Mouse (Mus musculus): ENCODE results near the gene Trim38. TPM values are rescaled to one million over a fixed set of nuclear protein-coding genes. Genes with fewer than 3 reads are reported as not detected.

The Trim38 gene
- total and polyA plus RNA-seq, 2 experiments from 2014 or later: not detected

DNA sequence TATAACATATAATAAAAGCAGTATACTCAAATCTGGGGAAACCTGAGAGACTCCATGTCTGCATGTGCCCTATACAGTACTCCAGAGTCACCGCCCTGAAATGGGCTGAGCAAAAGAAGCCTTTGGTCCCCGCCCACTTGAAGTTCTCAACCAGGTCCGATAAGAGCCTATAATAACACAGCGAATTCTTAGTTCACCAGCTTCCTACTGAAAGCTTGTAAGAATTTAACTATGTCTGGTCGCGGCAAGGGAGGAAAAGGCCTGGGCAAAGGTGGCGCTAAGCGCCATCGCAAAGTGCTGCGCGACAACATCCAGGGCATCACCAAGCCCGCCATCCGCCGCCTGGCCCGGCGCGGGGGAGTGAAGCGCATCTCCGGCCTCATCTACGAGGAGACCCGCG, 12.9 kb upstream of the Trim38 start, which contains the start of gene Hist1h4b:
Gene Hist1h4b (plus strand): TSS at position 224 of the 400 bp plus-strand sequence.
- no peak for TF ChIP-seq CTCF (IDR thresholded peaks at IDR 0.05; ENCODE audit: low read depth)
- peak within 1 kb of the TSS; percentile 9; the same call in 1 of the 2 replicates for H3K9ac ChIP-seq (replicated peaks; ENCODE audit: low read length)
- WGBS: 0% methylated on average over 13 of the region's 22 CpGs

DNA sequence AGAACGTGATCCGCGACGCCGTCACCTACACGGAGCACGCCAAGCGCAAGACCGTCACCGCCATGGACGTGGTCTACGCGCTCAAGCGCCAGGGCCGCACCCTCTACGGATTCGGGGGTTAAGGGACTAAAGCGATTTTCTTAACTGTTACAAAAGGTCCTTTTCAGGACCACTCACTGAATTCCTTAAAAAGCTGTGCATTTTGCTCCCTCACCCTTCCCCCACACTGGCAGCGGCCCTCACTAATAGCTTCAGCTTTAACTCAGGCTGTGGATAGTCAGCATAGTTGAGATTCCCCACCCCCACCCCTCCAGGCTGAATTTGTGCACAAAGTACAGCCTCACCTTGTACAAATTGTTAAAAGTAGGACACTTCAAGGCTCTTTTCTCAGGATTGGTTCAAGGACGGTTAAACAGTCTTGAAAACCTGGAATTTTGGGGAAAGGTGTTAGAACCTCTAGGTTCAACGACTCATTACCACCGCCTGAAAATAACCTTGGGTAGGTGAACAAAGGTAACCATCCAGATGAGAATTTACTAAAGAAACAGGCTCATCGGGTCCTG, 12.4 kb upstream of the Trim38 start:
- Histone ChIP-seq H3K27me3 (ENCODE audit: insufficient read depth, low read length) (no peaks in the 10 kb centered on the region), H3K9me3 (ENCODE audit: low read length) (no peaks in the 10 kb centered on the region), H3K9ac (replicated peaks; ENCODE audit: low read length) (peak overlapping the region; percentile 9; the same call in 1 of the 2 replicates), H3K4me2 (ENCODE audit: low read depth, low read length) (peak overlapping the region; percentile 50), H3K4me1 (ENCODE audit: insufficient read depth, low read length) (no peaks in the 10 kb centered on the region), H3K36me3 (ENCODE audit: insufficient read depth, low read length) (no peaks in the 10 kb centered on the region), H3K27ac (peak overlapping the region; percentile 80), H3K4me3 (ENCODE audit: low read length) (peak overlapping the region; percentile 37)
- TF ChIP-seq CTCF (IDR thresholded peaks at IDR 0.05; ENCODE audit: low read depth): no peak
- no peak; the same call in 1 of the 2 replicates for ATAC-seq
- peak; percentile 33 for DNase-seq (ENCODE audit: low spot score)
- 1% methylated on average over 16 of the region's 23 CpGs for WGBS

More for the DNA sequence above, 12.9 kb upstream of the Trim38 start, which contains the start of gene Hist1h4b:
- no peaks in the 10 kb centered on the region for H3K36me3 ChIP-seq (ENCODE audit: insufficient read depth, low read length)
- DNase-seq (ENCODE audit: low spot score): peak; percentile 95
- peak within 1 kb of the TSS; percentile 80 for H3K27ac ChIP-seq
- no peaks in the 10 kb centered on the region for H3K4me1 ChIP-seq (ENCODE audit: insufficient read depth, low read length)
- ATAC-seq: peak; percentile 75
- H3K9me3 ChIP-seq (ENCODE audit: low read length): no peaks in the 10 kb centered on the region
- peak within 1 kb of the TSS; percentile 37 for H3K4me3 ChIP-seq (ENCODE audit: low read length)
- H3K4me2 ChIP-seq (ENCODE audit: low read depth, low read length): peak within 1 kb of the TSS; percentile 50
- H3K27me3 ChIP-seq (ENCODE audit: insufficient read depth, low read length): no peaks in the 10 kb centered on the region

- Histone ChIP-seq H3K9me3 (ENCODE audit: low read length) (no peaks in the 10 kb centered on the region), H3K27me3 (ENCODE audit: insufficient read depth, low read length) (no peaks in the 10 kb centered on the region), H3K4me2 (ENCODE audit: low read depth, low read length) (no peak overlapping the region), H3K4me1 (ENCODE audit: insufficient read depth, low read length) (no peaks in the 10 kb centered on the region), H3K4me3 (ENCODE audit: low read length) (no peak overlapping the region), H3K27ac (no peak overlapping the region), H3K9ac (replicated peaks; ENCODE audit: low read length) (no peak overlapping the region), H3K36me3 (ENCODE audit: insufficient read depth, low read length) (no peaks in the 10 kb centered on the region)
- ATAC-seq (no peak), DNase-seq (ENCODE audit: low spot score) (no peak)
- WGBS: 40% methylated on average over 3 of the region's 3 CpGs
- no peak for TF ChIP-seq CTCF (IDR thresholded peaks at IDR 0.05; ENCODE audit: low read depth)
Measured at GRCm38 (mm10) chr13:23757921-23758320, 11.8 kb upstream of the Trim38 start.

DNA sequence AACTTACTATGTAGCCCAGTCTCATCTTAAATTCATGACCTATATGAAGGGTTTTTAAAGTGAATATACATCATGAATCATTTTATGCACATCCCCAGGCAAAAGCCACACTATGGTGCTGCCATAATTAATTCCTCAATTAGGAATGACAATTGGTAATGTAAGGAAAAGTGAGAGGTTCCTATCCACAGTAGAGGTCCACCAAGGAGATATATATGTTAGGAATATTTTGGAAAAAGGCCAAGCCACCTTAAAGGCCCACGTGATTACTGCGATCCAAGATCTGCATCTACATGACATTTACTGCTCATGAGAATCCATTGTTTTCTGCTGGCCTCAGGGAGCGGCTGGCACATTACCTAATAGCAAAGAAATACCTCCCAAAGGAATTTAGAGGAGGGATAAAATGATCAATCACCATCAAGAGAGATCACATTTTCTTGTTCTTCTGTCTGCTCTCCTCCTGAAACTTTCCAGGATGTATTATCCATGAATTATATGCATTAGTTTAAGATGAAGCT, 10.4 kb upstream of the Trim38 start:
- no peak overlapping the region for H3K4me3 ChIP-seq (ENCODE audit: low read length)
- no peak overlapping the region for H3K4me2 ChIP-seq (ENCODE audit: low read depth, low read length)
- WGBS: 66% methylated on average over 3 of the region's 3 CpGs
- peaks cover 4% of the 10 kb centered on the region for H3K4me1 ChIP-seq (ENCODE audit: insufficient read depth, low read length)
- TF ChIP-seq CTCF (IDR thresholded peaks at IDR 0.05; ENCODE audit: low read depth): no peak
- H3K9me3 ChIP-seq (ENCODE audit: low read length): no peaks in the 10 kb centered on the region
- H3K27me3 ChIP-seq (ENCODE audit: insufficient read depth, low read length): no peaks in the 10 kb centered on the region
- ATAC-seq (no peak), DNase-seq (ENCODE audit: low spot score) (no peak)
- no peaks in the 10 kb centered on the region for H3K36me3 ChIP-seq (ENCODE audit: insufficient read depth, low read length)
- no peak overlapping the region for H3K27ac ChIP-seq
- H3K9ac ChIP-seq (replicated peaks; ENCODE audit: low read length): no peak overlapping the region

DNA sequence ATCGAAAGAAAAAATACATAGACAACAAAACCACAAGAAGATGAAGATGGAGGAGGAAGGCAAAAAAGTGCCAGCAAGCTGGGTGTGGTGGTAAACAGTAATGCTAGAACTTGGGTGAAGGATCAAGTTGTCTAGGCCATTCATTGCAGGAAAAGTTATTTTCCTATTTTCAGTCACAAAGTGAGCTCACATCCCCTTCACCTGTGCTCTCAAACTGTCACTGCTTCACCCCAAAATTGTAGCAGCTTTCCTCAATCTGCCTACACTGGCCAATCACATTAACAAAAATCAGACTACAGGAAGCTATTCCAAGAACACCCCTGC, 9.8 kb upstream of the Trim38 start:
- no peak for TF ChIP-seq CTCF (IDR thresholded peaks at IDR 0.05; ENCODE audit: low read depth)

GRCm38 (mm10) chr13:23760240-23760971, 9.3 kb upstream of the Trim38 start:
- peak; percentile 58 for DNase-seq (ENCODE audit: low spot score)
- peak; percentile 51 for TF ChIP-seq CTCF (IDR thresholded peaks at IDR 0.05; ENCODE audit: low read depth)
- Histone ChIP-seq H3K9ac (replicated peaks; ENCODE audit: low read length) (peak overlapping the region; percentile 25; the same call in 1 of the 2 replicates), H3K4me1 (ENCODE audit: insufficient read depth, low read length) (peaks cover 6% of the 10 kb centered on the region), H3K4me2 (ENCODE audit: low read depth, low read length) (peak overlapping the region; percentile 84), H3K27me3 (ENCODE audit: insufficient read depth, low read length) (no peaks in the 10 kb centered on the region), H3K9me3 (ENCODE audit: low read length) (no peaks in the 10 kb centered on the region), H3K36me3 (ENCODE audit: insufficient read depth, low read length) (no peaks in the 10 kb centered on the region), H3K4me3 (ENCODE audit: low read length) (peak overlapping the region; percentile 41), H3K27ac (peak overlapping the region; percentile 89)
- ATAC-seq: peak; percentile 22
- 1% methylated on average over 21 of the region's 27 CpGs for WGBS

More for the DNA sequence above, 9.8 kb upstream of the Trim38 start:
- peaks cover 6% of the 10 kb centered on the region for H3K4me1 ChIP-seq (ENCODE audit: insufficient read depth, low read length)
- no peak overlapping the region for H3K4me3 ChIP-seq (ENCODE audit: low read length)
- H3K9ac ChIP-seq (replicated peaks; ENCODE audit: low read length): no peak overlapping the region
- H3K9me3 ChIP-seq (ENCODE audit: low read length): no peaks in the 10 kb centered on the region
- WGBS: 80% methylated on average over 1 of the region's 1 CpGs
- no peak for DNase-seq (ENCODE audit: low spot score)
- H3K36me3 ChIP-seq (ENCODE audit: insufficient read depth, low read length): no peaks in the 10 kb centered on the region
- peak overlapping the region; percentile 84; the same call in 1 of the 2 replicates for H3K4me2 ChIP-seq (ENCODE audit: low read depth, low read length)
- no peak for ATAC-seq
- no peak overlapping the region for H3K27ac ChIP-seq
- H3K27me3 ChIP-seq (ENCODE audit: insufficient read depth, low read length): no peaks in the 10 kb centered on the region

Measured in hindbrain, postnatal 0 days (tissue).